Mouse (Mus musculus): Measurements from ENCODE around the gene Nkiras2. TPM values are rescaled to one million over a fixed set of nuclear protein-coding genes. Genes with fewer than 3 reads are reported as not detected.
"Not testable (repeated sequence)": the region's sequence is repeated elsewhere in the genome, so short reads cannot be mapped to it uniquely, and the experiment has no call there.

Nkiras2 gene
- polyA plus RNA-seq, 2 experiments = 15.0 to 16.8 TPM

DNA sequence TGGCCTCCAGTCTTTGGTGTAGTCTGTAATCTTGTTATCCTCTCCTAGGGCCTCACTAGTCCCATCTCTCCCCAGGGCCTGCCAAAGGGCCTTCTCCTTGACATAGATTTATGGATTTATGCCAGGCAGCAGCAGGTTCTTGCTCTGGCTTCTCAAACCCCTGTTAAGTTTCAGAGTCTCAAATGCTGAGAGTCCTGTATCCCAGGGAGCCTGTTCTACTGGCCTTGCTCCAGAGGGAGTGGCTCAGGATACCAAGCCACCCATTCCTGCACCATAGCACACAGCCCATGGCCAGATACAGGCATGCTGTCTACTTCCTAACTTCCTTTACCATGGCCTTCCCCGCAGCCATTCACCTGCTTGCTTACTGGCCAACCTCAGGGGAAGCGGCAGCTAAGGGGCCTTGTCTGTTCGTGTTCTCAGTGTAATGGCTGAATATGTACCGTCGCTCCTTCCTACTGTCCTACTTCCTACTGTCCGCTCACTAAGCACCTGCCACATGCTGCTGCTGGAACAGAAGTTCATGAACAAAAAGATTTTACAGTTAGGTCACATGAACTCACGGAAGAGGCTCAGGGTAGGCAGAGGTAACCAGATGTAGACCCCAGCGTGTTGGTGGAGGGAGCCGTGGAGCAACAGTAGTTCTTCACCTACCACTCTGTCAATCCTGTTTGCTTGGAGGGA is 39.8 kb upstream of the Nkiras2 start:
- Histone ChIP-seq H3K4me3 (ENCODE audit: insufficient read depth in 1 of 2, low read depth in 2 of 2, low read length in 2 of 2) (no peak overlapping the region), H3K9ac (replicated peaks) (no peak overlapping the region), H3K4me1 (replicated peaks; ENCODE audit: control insufficient read depth in 2 of 2, insufficient read depth in 2 of 2, low read length in 1 of 2) (peaks cover 6 to 7% of the 10 kb centered on the region in 2 experiments; a peak in 3 of 4 replicates), H3K27me3 (ENCODE audit: control insufficient read depth, insufficient read depth, low read length) (no peaks in the 10 kb centered on the region), H3K36me3 (replicated peaks; ENCODE audit: control insufficient read depth, insufficient read depth, low read depth) (peaks cover 18% of the 10 kb centered on the region), H3K9me3 (ENCODE audit: control insufficient read depth, low read length) (no peaks in the 10 kb centered on the region), H3K4me2 (ENCODE audit: low read depth) (no peak overlapping the region), H3K27ac (no peak overlapping the region)
- ATAC-seq (ENCODE audit: insufficient read depth) = no peak
- TF ChIP-seq CTCF (IDR thresholded peaks at IDR 0.05; ENCODE audit: low read depth) = no peak
- TF ChIP-seq EP300 (IDR thresholded peaks at IDR 0.05; ENCODE audit: low read depth) = no peak
- no peak for DNase-seq (ENCODE audit: low read depth in 3 of 3, low spot score in 3 of 3)
- 84% methylated on average over 9 of the region's 9 CpGs for WGBS (ENCODE audit: insufficient replicate concordance)

DNA sequence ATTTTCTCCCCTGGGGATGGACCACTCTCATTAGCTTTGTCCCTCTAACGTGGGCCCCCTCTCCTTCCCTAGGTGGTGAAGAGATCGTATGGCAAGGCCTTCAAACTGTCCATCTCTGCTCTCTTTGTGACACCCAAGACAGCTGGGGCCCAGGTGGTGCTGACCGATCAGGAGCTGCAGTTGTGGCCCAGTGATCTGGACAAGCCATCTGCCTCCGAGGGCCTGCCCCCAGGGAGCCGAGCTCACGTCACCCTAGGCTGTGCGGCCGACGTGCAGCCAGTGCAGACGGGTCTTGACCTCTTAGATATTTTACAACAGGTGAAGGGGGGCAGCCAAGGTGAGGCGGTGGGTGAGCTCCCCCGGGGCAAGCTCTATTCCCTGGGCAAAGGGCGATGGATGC is 38.8 kb upstream of the Nkiras2 start:
- H3K9ac ChIP-seq (replicated peaks) = no peak overlapping the region
- H3K4me1 ChIP-seq (replicated peaks; ENCODE audit: control insufficient read depth in 2 of 2, insufficient read depth in 2 of 2, low read length in 1 of 2) = peaks cover 5 to 6% of the 10 kb centered on the region in 2 experiments; a peak in 3 of 4 replicates
- no peak overlapping the region for H3K4me3 ChIP-seq (ENCODE audit: insufficient read depth in 1 of 2, low read depth in 2 of 2, low read length in 2 of 2)
- ATAC-seq (ENCODE audit: insufficient read depth) (no peak), DNase-seq (ENCODE audit: low read depth in 3 of 3, low spot score in 3 of 3) (no peak)
- no peak overlapping the region for H3K27ac ChIP-seq
- peaks cover 28% of the 10 kb centered on the region for H3K36me3 ChIP-seq (replicated peaks; ENCODE audit: control insufficient read depth, insufficient read depth, low read depth)
- no peaks in the 10 kb centered on the region for H3K9me3 ChIP-seq (ENCODE audit: control insufficient read depth, low read length)
- no peak overlapping the region for H3K4me2 ChIP-seq (ENCODE audit: low read depth)
- TF ChIP-seq EP300 (IDR thresholded peaks at IDR 0.05; ENCODE audit: low read depth) (no peak), CTCF (IDR thresholded peaks at IDR 0.05; ENCODE audit: low read depth) (no peak)
- WGBS (ENCODE audit: insufficient replicate concordance) = 79% methylated on average over 13 of the region's 13 CpGs
- no peaks in the 10 kb centered on the region for H3K27me3 ChIP-seq (ENCODE audit: control insufficient read depth, insufficient read depth, low read length)

GRCm38 (mm10) chr11:100581756-100582155 is 37.3 kb upstream of the Nkiras2 start:
- DNase-seq (ENCODE audit: low read depth in 3 of 3, low spot score in 3 of 3) (no peak), ATAC-seq (ENCODE audit: insufficient read depth) (no peak)
- H3K9ac ChIP-seq (replicated peaks) = no peak overlapping the region
- TF ChIP-seq EP300 (IDR thresholded peaks at IDR 0.05; ENCODE audit: low read depth) = no peak
- TF ChIP-seq CTCF (IDR thresholded peaks at IDR 0.05; ENCODE audit: low read depth) = no peak
- H3K4me1 ChIP-seq (replicated peaks; ENCODE audit: control insufficient read depth in 2 of 2, insufficient read depth in 2 of 2, low read length in 1 of 2) = no peaks in the 10 kb centered on the region
- H3K27ac ChIP-seq = no peak overlapping the region
- peaks cover 41% of the 10 kb centered on the region for H3K36me3 ChIP-seq (replicated peaks; ENCODE audit: control insufficient read depth, insufficient read depth, low read depth)
- 66% methylated on average over 4 of the region's 4 CpGs for WGBS (ENCODE audit: insufficient replicate concordance)
- no peaks in the 10 kb centered on the region for H3K9me3 ChIP-seq (ENCODE audit: control insufficient read depth, low read length)
- H3K4me2 ChIP-seq (ENCODE audit: low read depth) = no peak overlapping the region
- H3K27me3 ChIP-seq (ENCODE audit: control insufficient read depth, insufficient read depth, low read length) = no peaks in the 10 kb centered on the region
- H3K4me3 ChIP-seq (ENCODE audit: insufficient read depth in 1 of 2, low read depth in 2 of 2, low read length in 2 of 2) = no peak overlapping the region

DNA sequence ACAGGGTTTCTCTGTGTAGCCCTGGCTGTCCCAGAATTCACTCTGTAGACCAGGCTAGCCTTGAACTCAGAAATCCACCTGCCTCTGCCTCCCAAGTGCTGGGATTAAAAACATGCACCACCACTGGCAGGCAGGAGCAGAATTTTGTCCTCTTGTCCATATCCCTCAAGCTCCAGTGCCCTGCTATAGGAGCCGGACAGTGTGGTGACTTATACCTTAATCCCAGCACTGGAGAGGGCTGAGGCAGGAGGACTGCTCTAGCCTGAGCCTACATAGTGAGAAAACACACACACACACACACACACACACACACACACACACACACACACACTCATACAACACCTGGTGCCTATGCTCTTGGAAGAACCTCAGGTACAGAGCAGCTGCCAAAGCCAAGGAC is 36.6 kb upstream of the Nkiras2 start:
- peaks cover 43% of the 10 kb centered on the region for H3K36me3 ChIP-seq (replicated peaks; ENCODE audit: control insufficient read depth, insufficient read depth, low read depth)

DNA sequence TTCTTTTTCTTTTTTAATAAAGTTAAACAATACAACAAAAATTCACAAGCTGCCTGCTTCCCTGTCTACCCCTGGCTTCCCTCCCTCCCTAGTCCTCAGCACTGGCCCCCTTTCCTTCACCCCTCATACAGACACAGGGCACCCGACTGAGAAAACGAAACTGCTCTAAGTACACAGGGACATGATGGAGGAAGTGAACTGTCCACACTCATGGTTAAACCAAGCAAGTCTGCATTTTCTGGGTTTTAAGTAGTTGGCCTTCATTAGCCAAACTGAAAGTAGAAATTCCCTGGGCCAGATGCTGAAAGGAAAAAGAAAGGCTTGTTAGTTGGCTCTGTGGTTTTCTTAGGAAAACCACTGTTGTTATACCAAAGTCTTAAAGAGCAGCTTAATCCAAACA is 36.2 kb upstream of the Nkiras2 start:
- Histone ChIP-seq H3K27me3 (ENCODE audit: control insufficient read depth, insufficient read depth, low read length) (no peaks in the 10 kb centered on the region), H3K4me3 (ENCODE audit: insufficient read depth in 1 of 2, low read depth in 2 of 2, low read length in 2 of 2) (no peak overlapping the region), H3K4me2 (ENCODE audit: low read depth) (no peak overlapping the region), H3K9me3 (ENCODE audit: control insufficient read depth, low read length) (no peaks in the 10 kb centered on the region), H3K27ac (no peak overlapping the region), H3K36me3 (replicated peaks; ENCODE audit: control insufficient read depth, insufficient read depth, low read depth) (peaks cover 43% of the 10 kb centered on the region), H3K9ac (replicated peaks) (no peak overlapping the region), H3K4me1 (replicated peaks; ENCODE audit: control insufficient read depth in 2 of 2, insufficient read depth in 2 of 2, low read length in 1 of 2) (no peaks in the 10 kb centered on the region)
- ATAC-seq (ENCODE audit: insufficient read depth) = no peak
- 77% methylated on average over 2 of the region's 2 CpGs for WGBS (ENCODE audit: insufficient replicate concordance)
- no peak for TF ChIP-seq CTCF (IDR thresholded peaks at IDR 0.05; ENCODE audit: low read depth)
- no peak for TF ChIP-seq EP300 (IDR thresholded peaks at IDR 0.05; ENCODE audit: low read depth)
- no peak for DNase-seq (ENCODE audit: low read depth in 3 of 3, low spot score in 3 of 3)

More for the DNA sequence above, 36.6 kb upstream of the Nkiras2 start:
- not testable (repeated sequence) for ATAC-seq (ENCODE audit: insufficient read depth); H3K4me2 ChIP-seq (ENCODE audit: low read depth); H3K9me3 ChIP-seq (ENCODE audit: control insufficient read depth, low read length); H3K27ac ChIP-seq; H3K4me1 ChIP-seq (replicated peaks; ENCODE audit: control insufficient read depth in 2 of 2, insufficient read depth in 2 of 2, low read length in 1 of 2); H3K4me3 ChIP-seq (ENCODE audit: insufficient read depth in 1 of 2, low read depth in 2 of 2, low read length in 2 of 2); H3K27me3 ChIP-seq (ENCODE audit: control insufficient read depth, insufficient read depth, low read length); DNase-seq (ENCODE audit: low read depth in 3 of 3, low spot score in 3 of 3); H3K9ac ChIP-seq (replicated peaks)
- 91% methylated on average over 1 of the region's 1 CpGs for WGBS (ENCODE audit: insufficient replicate concordance)

All from liver, embryonic 14.5 days (tissue).